Mouse (Mus musculus) embryonic fibroblast, embryonic 13.5 days (primary cell): ENCODE data around the gene Rbfox3. TPM values are rescaled to one million over a fixed set of nuclear protein-coding genes. Genes with fewer than 3 reads are reported as not detected.

Experiments
- H3K27ac ChIP-seq: 2 replicates; pipeline ENCODE4 v1.5.1; 2012; ENCODE audit warnings: low read length, control low read depth, inconsistent platforms; ENCODE audit not compliant: insufficient read depth
- H3K4me1 ChIP-seq: 2 replicates; pipeline ENCODE4 v1.6.1; 2011; ENCODE audit warnings: low read length; ENCODE audit not compliant: control insufficient read depth, insufficient read depth
- H3K4me3 ChIP-seq: 2 replicates; pipeline ENCODE4 v1.5.1; 2011; ENCODE audit warnings: mild to moderate bottlenecking, control low read depth, low read length; ENCODE audit not compliant: insufficient read depth
- CTCF ChIP-seq: IDR thresholded peaks from 2 replicates; pipeline ENCODE4 v1.5.1; 2011; ENCODE audit warnings: mild to moderate bottlenecking, control low read depth, low read length, moderate library complexity, borderline replicate concordance; ENCODE audit not compliant: insufficient read depth
- POLR2A ChIP-seq: IDR thresholded peaks from 2 replicates; pipeline ENCODE4 v1.6.1; 2011; ENCODE audit warnings: low read depth, mild to moderate bottlenecking, control low read depth, low read length, moderate library complexity
- polyA plus RNA-seq: library from polyadenylated mRNA; stranded (reverse); fragments of >200 nt; gene quantifications from 2 replicates; pipeline ENCODE4 v1.2.4, GENCODE M21; 2011; ENCODE audit warnings: low read depth; ENCODE audit not compliant: missing spikeins, insufficient read length

The Rbfox3 gene
- polyA plus RNA-seq, 1 experiment = not detected

DNA sequence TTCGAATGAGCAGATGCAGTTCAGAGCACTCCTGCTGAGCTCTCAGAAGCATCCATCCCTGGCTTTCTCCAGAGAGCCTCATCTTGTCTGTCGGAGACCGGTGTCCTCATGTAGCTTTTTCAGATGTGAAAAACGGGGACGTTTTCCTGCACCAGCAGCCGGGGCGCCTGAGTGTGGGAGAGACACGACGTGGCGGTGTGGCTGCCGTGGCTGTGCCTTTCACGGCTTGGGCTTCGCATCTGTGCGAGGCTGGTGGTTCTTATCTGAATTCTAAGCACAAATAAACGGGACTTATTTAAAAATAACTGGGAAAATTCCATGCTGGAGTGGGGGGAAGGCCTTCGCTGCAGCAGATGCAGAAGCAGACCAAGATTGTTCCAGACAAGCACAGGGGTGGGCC, 26.3 kb downstream of the Rbfox3 start:
- Histone ChIP-seq H3K27ac (no peak overlapping the region), H3K4me1 (no peaks in the 10 kb centered on the region), H3K4me3 (no peak overlapping the region)
- TF ChIP-seq CTCF (no peak), POLR2A (no peak)

DNA sequence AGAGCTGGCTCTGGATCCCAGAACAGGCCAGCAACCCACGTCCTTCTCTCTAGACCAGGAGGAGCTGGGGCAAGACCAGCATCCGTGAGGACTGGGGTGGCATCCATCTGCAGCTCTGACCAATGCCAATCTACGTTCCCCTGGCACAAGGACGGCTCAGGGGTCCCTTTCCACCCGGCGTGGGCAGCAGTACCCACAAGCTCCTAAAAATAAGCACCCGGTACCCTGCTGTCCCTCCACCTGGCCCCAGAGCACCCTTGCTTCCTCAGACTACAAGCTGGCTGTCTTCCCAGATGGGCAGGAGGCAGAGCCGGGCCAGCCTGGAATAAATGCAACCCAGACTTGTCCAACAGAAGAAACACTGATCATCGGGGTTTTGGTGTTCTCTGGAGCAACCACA, 28.3 kb downstream of the Rbfox3 start:
- Histone ChIP-seq H3K4me3 (no peak overlapping the region), H3K4me1 (no peaks in the 10 kb centered on the region), H3K27ac (no peak overlapping the region)
- no peak for TF ChIP-seq POLR2A

DNA sequence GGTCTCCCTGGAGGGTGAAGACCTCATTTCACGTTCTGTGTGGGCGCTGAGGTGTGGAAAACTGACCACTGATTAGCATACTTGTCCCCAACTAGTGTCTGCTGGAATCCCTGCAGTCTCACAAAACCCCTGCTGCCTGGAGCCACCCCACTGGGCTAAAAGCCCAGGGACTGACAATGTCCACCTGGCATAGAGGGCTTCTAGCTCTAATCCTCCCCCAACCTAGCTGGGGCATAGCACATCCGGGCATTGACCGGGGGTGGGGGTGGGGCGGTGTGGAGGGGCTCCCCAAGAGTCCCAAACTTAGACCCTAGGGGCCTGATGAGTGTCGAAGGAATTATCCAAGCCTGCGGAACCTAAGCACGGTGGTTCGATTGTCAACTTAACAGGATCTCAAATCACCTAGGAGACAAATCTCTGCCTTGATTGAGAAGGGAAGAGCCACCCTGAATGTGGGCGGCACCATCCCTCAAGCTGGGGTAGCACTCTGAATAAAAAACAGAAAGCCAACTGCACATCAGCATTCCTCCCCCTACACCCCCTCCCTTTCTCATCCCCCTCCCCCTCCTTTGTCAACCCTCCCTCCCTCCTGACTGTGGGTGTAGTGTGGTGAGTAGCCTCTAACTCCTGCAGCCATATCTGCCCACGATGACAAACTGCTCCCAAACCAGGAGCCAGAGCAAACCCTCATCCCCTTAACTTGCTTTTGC, 29.5 kb downstream of the Rbfox3 start:
- H3K4me1 ChIP-seq = no peaks in the 10 kb centered on the region
- H3K27ac ChIP-seq = no peak overlapping the region
- TF ChIP-seq CTCF = no peak
- no peak for TF ChIP-seq POLR2A
- H3K4me3 ChIP-seq = no peak overlapping the region

DNA sequence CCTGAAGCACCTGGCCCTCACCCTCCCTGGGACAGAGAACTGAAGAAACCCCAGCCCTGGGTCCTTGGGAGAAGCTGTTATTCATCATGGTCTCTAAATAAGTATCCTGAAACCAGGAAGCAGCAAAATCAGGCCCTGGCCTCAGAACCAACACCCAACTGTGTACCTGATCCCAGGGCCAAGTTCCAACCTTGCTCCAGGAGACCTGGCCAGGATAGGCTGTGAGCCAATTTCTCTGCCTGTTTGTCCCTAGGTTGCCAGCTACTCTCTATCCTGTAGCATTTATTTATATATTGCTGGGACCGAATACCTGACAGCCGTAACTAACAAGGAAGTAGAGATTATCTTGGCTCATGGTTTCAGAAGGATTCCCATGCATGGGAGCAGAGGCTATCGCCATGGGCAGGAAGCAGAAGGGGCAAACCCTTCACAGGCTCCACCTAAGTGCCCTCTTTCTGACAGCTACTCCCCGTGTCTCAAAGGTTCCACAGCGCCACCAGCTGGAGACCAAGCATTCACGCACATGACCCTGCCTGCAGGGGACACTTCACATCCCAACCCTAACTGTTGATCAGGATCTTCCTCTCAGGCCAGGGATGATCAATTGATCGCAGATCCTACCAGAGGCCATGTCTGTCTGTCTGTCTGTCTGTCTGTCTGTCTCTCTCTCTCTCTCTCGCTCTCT, 31.8 kb downstream of the Rbfox3 start:
- no peaks in the 10 kb centered on the region for H3K4me1 ChIP-seq
- H3K27ac ChIP-seq = no peak overlapping the region
- TF ChIP-seq CTCF (no peak), POLR2A (no peak)
- H3K4me3 ChIP-seq = no peak overlapping the region

DNA sequence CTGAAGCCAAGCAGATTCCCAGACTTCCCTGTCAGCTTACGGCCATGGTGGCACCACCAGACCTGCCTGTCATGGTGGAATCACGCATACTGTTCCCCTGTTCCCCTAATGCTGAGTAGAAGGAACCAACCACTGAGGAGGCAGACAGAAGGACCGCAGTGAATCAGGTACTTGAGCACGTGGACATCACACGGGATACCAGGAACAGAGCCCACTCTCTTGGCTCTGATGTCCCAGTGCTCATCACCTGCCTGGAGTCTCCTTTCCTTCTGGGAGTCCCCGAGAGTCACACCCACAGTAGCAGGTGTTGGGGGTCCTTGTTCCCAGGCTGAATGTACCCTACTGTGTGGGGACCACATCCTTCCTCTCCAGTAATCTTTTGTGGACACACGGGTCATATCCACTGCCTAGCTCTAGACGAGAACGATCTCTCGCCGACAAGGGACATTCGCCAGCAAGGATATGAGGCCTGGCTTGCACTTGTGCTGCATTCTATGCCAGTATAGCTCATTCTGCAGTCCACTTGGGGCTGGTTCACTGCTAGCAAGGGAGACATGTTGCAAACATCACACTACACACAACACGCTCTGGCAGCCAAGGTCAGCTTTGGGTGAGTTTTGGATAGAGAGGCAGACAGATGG, 32.7 kb downstream of the Rbfox3 start:
- TF ChIP-seq POLR2A (no peak), CTCF (no peak)
- H3K27ac ChIP-seq = no peak overlapping the region
- H3K4me3 ChIP-seq = no peak overlapping the region
- no peaks in the 10 kb centered on the region for H3K4me1 ChIP-seq

DNA sequence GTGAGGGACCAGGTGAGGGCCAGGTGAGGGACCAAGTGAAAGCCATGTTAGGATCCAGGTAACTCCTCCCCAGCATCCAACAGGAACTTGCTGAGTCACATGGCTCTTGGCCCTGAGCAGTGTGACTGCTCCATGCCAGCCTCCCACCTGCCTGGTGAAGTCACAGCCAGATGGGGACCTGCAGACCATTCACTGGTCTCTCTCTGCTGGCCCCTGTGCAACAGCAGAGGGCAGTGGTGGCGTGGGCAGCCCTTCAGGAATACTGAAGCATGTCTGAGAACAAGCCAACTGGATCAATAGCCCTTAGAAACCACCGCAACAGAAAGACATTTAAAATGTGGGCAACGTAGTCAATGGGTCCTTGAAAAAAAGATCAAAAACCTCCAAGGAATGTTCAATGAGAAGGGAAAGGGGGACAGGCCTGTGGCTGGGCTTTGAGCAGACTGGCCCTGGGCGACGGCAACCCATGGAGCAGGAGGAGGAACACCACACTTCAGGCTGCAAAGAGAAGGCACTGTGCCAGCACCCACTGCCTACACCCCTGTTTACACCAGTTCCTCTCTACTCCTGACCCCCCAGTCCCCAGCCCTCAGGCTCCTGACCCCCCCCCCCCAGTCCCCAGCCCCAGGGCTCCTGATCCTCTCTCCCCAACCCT, 36.0 kb downstream of the Rbfox3 start:
- no peaks in the 10 kb centered on the region for H3K4me1 ChIP-seq
- H3K4me3 ChIP-seq = no peak overlapping the region
- no peak overlapping the region for H3K27ac ChIP-seq
- TF ChIP-seq POLR2A = no peak
- no peak for TF ChIP-seq CTCF

DNA sequence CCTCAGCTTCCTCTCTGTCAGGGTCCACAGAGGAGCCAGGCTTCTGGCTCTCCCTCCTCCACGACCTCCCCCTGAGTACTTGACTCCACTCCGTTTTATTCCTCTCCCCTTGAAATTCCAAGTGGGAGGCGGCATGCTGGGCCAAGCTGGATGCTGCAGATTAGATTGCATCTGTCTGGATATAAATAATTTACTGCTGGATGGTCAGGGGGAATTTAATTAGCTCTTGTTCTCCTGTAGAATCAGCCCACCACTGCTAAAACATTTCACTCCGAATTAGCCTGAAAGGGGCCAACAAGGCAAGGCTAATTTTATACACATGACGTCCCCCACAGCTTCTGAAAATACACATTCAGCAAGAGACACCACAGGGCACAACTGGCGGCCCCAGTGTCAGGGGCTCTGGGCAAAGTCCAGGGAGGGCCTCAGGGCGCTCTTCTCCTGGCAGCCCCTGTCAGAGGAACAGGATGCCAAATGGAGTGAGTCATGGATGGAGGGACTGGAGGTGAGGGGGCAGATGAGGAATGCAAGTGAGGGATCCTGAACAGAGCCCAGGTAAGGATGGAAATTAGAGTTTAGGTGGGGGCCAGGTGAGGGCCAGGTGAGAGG, 36.8 kb downstream of the Rbfox3 start:
- Histone ChIP-seq H3K27ac (no peak overlapping the region), H3K4me1 (no peaks in the 10 kb centered on the region), H3K4me3 (no peak overlapping the region)
- TF ChIP-seq CTCF (no peak), POLR2A (no peak)

DNA sequence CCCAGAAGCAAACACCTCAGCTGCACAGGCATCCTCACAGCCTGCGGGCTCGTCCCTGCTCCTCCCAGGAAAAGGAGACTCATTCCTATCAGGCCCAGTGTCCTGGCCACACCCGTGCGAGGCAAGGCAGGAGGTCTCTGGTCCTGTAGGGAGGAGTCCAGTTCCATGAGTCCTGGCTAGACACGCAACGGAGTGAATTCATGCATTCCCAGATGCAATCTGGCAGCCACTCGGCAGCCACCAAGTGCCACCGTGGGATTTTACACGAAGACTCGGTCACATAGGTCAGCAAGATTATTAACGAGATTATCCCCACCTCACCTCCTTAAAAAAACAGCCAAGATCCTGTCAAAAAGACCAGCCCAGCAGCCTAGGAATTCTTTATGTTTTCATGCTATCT, 37.4 kb downstream of the Rbfox3 start:
- no peaks in the 10 kb centered on the region for H3K4me1 ChIP-seq
- no peak for TF ChIP-seq POLR2A
- no peak for TF ChIP-seq CTCF
- H3K4me3 ChIP-seq = no peak overlapping the region
- no peak overlapping the region for H3K27ac ChIP-seq

DNA sequence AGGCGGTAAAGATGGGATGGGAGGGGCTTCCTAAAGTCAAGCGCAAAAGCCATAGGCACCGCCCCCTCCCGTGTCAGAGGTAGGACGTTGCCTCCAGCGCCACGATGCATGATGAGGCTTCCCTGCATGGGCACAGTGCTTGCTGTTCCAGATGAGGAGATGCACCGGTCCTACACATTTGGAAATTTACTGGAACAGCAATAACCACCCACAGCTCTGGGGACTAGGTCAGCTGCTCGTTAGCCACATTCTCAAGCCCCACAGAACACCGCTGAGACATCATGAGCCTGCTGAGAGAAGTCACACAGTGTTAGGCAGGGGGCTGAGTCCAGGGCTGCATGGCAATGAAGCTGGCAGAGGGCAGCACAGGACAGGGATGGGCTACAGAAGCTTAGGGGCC, 39.9 kb downstream of the Rbfox3 start:
- no peak overlapping the region for H3K27ac ChIP-seq
- no peak overlapping the region for H3K4me3 ChIP-seq
- TF ChIP-seq POLR2A = no peak
- TF ChIP-seq CTCF = no peak
- no peaks in the 10 kb centered on the region for H3K4me1 ChIP-seq
